Mouse (Mus musculus): ENCODE measurements around the gene Nupr1. TPM values are rescaled to one million over a fixed set of nuclear protein-coding genes. Genes with fewer than 3 reads are reported as not detected.

Gene Nupr1
- polyA plus RNA-seq, 1 experiment from 2014 or later, result 3.4 TPM

DNA sequence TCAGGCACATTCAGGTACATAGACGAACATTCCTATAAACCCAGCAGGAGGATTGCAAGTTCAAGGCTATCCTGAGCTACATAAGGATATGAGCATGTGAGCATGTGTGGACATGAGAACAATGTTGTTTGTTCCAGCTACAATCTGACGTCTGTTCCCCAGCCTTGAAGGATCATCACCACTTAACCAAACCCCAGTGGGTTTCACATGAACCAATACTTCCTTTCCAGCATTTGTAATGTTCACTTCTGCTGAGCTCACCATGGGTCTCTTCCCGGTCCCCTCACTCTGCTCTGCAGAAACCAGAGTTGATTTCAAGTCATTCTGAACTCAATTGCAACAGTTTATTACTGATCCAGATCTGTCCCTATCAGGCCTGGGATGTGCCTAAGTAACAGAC, 28.0 kb downstream of the Nupr1 start:
- H3K9me3 ChIP-seq (replicated peaks; ENCODE audit: control insufficient read depth, low read length), result no peaks in the 10 kb centered on the region
- no peak overlapping the region for H3K4me2 ChIP-seq (ENCODE audit: low read depth, low read length)
- 88% methylated on average over 3 of the region's 3 CpGs for WGBS
- H3K4me1 ChIP-seq (ENCODE audit: control insufficient read depth, insufficient read depth, low read length), result no peaks in the 10 kb centered on the region
- H3K4me3 ChIP-seq (ENCODE audit: low read depth, low read length), result no peak overlapping the region
- no peak overlapping the region for H3K9ac ChIP-seq (replicated peaks; ENCODE audit: low read length)
- no peaks in the 10 kb centered on the region for H3K36me3 ChIP-seq (replicated peaks; ENCODE audit: control insufficient read depth, insufficient read depth, low read depth, low read length)
- DNase-seq (ENCODE audit: low spot score), result no peak
- no peak for ATAC-seq (replicated peaks; ENCODE audit: insufficient number of reproducible peaks, low FRiP score, low TSS enrichment, low read depth)
- H3K27me3 ChIP-seq (ENCODE audit: control insufficient read depth, insufficient read depth, low read length), result no peaks in the 10 kb centered on the region
- H3K27ac ChIP-seq (replicated peaks; ENCODE audit: low read depth, low read length), result no peak overlapping the region

DNA sequence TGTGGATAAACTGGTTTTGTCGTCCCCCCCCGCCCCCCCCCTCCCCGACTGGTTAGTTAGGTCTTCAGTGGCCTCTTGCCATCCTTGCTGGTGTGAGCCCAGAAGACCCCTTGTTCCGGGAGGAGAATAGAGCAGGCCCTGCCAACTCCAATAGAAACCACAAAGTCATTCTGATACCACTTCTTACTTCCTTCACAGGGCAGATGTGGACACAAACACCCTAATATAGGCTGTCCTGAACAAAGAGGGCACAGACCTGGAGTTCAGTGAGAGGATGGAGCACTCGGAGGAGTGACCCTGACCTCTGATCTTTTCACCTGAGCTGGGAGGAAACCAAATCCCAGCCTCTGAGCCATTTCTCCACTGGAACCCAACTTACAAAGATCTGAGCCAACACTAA, 28.8 kb downstream of the Nupr1 start:
- 49% methylated on average over 4 of the region's 5 CpGs for WGBS
- no peak overlapping the region for H3K9ac ChIP-seq (replicated peaks; ENCODE audit: low read length)
- H3K27ac ChIP-seq (replicated peaks; ENCODE audit: low read depth, low read length), result no peak overlapping the region
- no peaks in the 10 kb centered on the region for H3K36me3 ChIP-seq (replicated peaks; ENCODE audit: control insufficient read depth, insufficient read depth, low read depth, low read length)
- no peaks in the 10 kb centered on the region for H3K9me3 ChIP-seq (replicated peaks; ENCODE audit: control insufficient read depth, low read length)
- no peak for ATAC-seq (replicated peaks; ENCODE audit: insufficient number of reproducible peaks, low FRiP score, low TSS enrichment, low read depth)
- DNase-seq (ENCODE audit: low spot score), result no peak
- H3K4me1 ChIP-seq (ENCODE audit: control insufficient read depth, insufficient read depth, low read length), result no peaks in the 10 kb centered on the region
- no peaks in the 10 kb centered on the region for H3K27me3 ChIP-seq (ENCODE audit: control insufficient read depth, insufficient read depth, low read length)
- H3K4me2 ChIP-seq (ENCODE audit: low read depth, low read length), result no peak overlapping the region
- no peak overlapping the region for H3K4me3 ChIP-seq (ENCODE audit: low read depth, low read length)

DNA sequence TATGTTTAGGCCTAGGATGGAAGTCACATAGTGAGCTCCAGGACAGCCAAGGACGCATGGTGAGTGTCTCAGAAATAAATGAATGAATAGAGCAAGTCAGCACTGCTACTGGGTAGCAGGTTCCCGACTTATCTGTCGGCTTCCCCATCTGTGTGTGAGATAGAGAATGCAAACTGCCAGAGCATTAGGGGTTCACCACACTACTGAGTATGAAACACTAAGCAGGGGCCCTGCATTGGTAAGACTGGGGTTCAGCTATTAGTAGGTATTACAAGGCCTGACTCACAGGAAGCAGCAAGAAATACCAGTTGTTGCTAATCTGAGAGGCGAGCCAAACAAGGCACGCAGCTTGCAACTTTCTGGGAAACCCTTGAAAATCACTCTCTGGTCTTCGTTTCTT, 31.7 kb downstream of the Nupr1 start:
- DNase-seq (ENCODE audit: low spot score), result no peak
- no peak for ATAC-seq (replicated peaks; ENCODE audit: insufficient number of reproducible peaks, low FRiP score, low TSS enrichment, low read depth)
- no peaks in the 10 kb centered on the region for H3K27me3 ChIP-seq (ENCODE audit: control insufficient read depth, insufficient read depth, low read length)
- H3K4me3 ChIP-seq (ENCODE audit: low read depth, low read length), result no peak overlapping the region
- H3K36me3 ChIP-seq (replicated peaks; ENCODE audit: control insufficient read depth, insufficient read depth, low read depth, low read length), result no peaks in the 10 kb centered on the region
- H3K9me3 ChIP-seq (replicated peaks; ENCODE audit: control insufficient read depth, low read length), result no peaks in the 10 kb centered on the region
- H3K9ac ChIP-seq (replicated peaks; ENCODE audit: low read length), result no peak overlapping the region
- 84% methylated on average over 6 of the region's 6 CpGs for WGBS
- H3K4me1 ChIP-seq (ENCODE audit: control insufficient read depth, insufficient read depth, low read length), result no peaks in the 10 kb centered on the region
- H3K27ac ChIP-seq (replicated peaks; ENCODE audit: low read depth, low read length), result no peak overlapping the region
- no peak overlapping the region for H3K4me2 ChIP-seq (ENCODE audit: low read depth, low read length)

DNA sequence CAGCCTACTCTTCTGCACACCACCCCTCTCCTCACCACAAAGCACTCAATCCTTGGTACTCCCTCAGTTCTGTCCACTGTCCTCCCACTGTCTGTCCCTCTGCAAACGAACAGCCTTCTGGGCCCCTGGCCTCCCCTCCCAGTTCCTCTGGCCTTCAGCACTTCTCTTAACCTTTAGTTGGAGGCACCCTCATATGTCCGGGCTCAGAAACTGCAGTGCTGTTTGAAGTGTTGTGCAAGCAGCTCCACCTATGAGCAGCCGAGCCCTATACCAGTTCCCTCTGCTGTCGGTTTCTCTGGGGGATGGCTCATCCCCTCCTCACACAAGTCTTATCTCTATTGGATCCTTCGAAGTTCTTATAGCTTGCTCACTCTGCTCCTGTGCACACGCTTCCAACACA, 34.2 kb downstream of the Nupr1 start:
- no peaks in the 10 kb centered on the region for H3K4me1 ChIP-seq (ENCODE audit: control insufficient read depth, insufficient read depth, low read length)
- H3K9ac ChIP-seq (replicated peaks; ENCODE audit: low read length), result no peak overlapping the region
- DNase-seq (ENCODE audit: low spot score) (no peak), ATAC-seq (replicated peaks; ENCODE audit: insufficient number of reproducible peaks, low FRiP score, low TSS enrichment, low read depth) (no peak)
- no peak overlapping the region for H3K4me2 ChIP-seq (ENCODE audit: low read depth, low read length)
- no peaks in the 10 kb centered on the region for H3K9me3 ChIP-seq (replicated peaks; ENCODE audit: control insufficient read depth, low read length)
- 66% methylated on average over 6 of the region's 6 CpGs for WGBS
- H3K4me3 ChIP-seq (ENCODE audit: low read depth, low read length), result no peak overlapping the region
- H3K27me3 ChIP-seq (ENCODE audit: control insufficient read depth, insufficient read depth, low read length), result no peaks in the 10 kb centered on the region
- H3K36me3 ChIP-seq (replicated peaks; ENCODE audit: control insufficient read depth, insufficient read depth, low read depth, low read length), result no peaks in the 10 kb centered on the region
- H3K27ac ChIP-seq (replicated peaks; ENCODE audit: low read depth, low read length), result no peak overlapping the region

DNA sequence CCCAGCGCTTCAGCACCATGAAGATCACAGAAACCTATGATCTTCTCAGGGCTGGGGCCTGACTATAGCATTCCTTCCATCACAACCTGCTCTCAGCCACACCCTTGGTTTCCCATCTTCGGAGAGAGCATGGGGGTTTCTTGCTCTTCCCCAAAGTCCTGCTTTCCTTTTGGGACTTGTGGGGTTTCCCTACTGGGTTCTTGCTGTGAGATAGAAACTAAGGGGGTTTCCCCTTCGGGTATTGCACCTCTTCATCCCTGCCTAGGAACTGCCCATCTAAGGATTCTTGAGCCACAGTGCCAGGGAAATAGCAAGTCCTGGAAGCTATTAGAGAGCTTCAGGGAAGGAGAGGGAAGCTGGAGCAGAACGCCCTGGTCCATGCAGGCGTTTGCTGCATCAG, 34.8 kb downstream of the Nupr1 start:
- H3K4me2 ChIP-seq (ENCODE audit: low read depth, low read length), result no peak overlapping the region
- ATAC-seq (replicated peaks; ENCODE audit: insufficient number of reproducible peaks, low FRiP score, low TSS enrichment, low read depth), result no peak
- no peaks in the 10 kb centered on the region for H3K9me3 ChIP-seq (replicated peaks; ENCODE audit: control insufficient read depth, low read length)
- H3K36me3 ChIP-seq (replicated peaks; ENCODE audit: control insufficient read depth, insufficient read depth, low read depth, low read length), result no peaks in the 10 kb centered on the region
- no peak for DNase-seq (ENCODE audit: low spot score)
- no peaks in the 10 kb centered on the region for H3K27me3 ChIP-seq (ENCODE audit: control insufficient read depth, insufficient read depth, low read length)
- no peak overlapping the region for H3K9ac ChIP-seq (replicated peaks; ENCODE audit: low read length)
- H3K27ac ChIP-seq (replicated peaks; ENCODE audit: low read depth, low read length), result no peak overlapping the region
- H3K4me1 ChIP-seq (ENCODE audit: control insufficient read depth, insufficient read depth, low read length), result no peaks in the 10 kb centered on the region
- H3K4me3 ChIP-seq (ENCODE audit: low read depth, low read length), result no peak overlapping the region
- WGBS, result 75% methylated on average over 5 of the region's 5 CpGs

DNA sequence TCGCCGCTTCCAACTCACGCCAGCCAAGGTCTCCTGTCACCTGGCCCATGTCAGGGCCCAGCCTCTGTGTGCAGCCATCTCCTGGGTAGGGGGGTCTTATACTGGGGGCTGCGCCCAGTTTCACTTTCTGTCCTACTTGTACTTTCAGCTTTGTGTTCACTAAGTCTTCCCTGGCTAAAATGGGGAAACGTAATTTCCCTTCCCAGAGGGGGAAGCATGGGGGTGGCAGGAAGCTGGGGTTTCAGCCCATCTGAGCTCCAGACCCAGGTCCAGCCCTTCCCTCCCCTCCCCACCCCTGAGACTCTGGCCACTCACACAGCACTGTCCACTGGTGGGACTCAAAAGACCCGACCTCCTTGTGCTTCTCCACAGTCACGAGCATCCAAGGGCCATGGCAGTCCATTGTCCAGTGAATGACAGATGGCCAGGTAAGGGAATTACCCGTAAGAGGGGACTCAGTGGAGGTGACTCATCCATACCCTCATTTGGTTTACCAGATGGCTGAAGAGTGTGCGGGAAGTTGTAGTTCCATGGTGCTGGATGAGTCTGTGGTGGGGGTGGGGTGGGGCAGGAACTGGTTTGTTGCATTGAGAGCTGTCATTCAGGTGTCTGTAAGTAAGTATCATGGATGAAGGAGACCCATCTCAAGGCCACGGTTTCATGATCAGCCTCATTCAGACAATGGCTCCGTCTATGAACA, 35.6 kb downstream of the Nupr1 start, which contains the start of gene Il27:
TSS of gene Il27 (minus strand) at position 80 of the 700 bp plus-strand sequence.
- no peak within 1 kb of the TSS for H3K4me3 ChIP-seq (ENCODE audit: low read depth, low read length)
- no peaks in the 10 kb centered on the region for H3K4me1 ChIP-seq (ENCODE audit: control insufficient read depth, insufficient read depth, low read length)
- no peaks in the 10 kb centered on the region for H3K9me3 ChIP-seq (replicated peaks; ENCODE audit: control insufficient read depth, low read length)
- H3K27me3 ChIP-seq (ENCODE audit: control insufficient read depth, insufficient read depth, low read length), result no peaks in the 10 kb centered on the region
- 83% methylated on average over 11 of the region's 11 CpGs for WGBS
- no peak within 1 kb of the TSS for H3K9ac ChIP-seq (replicated peaks; ENCODE audit: low read length)
- no peaks in the 10 kb centered on the region for H3K36me3 ChIP-seq (replicated peaks; ENCODE audit: control insufficient read depth, insufficient read depth, low read depth, low read length)
- no peak within 1 kb of the TSS for H3K4me2 ChIP-seq (ENCODE audit: low read depth, low read length)
- DNase-seq (ENCODE audit: low spot score), result no peak
- no peak for ATAC-seq (replicated peaks; ENCODE audit: insufficient number of reproducible peaks, low FRiP score, low TSS enrichment, low read depth)
- no peak within 1 kb of the TSS for H3K27ac ChIP-seq (replicated peaks; ENCODE audit: low read depth, low read length)

DNA sequence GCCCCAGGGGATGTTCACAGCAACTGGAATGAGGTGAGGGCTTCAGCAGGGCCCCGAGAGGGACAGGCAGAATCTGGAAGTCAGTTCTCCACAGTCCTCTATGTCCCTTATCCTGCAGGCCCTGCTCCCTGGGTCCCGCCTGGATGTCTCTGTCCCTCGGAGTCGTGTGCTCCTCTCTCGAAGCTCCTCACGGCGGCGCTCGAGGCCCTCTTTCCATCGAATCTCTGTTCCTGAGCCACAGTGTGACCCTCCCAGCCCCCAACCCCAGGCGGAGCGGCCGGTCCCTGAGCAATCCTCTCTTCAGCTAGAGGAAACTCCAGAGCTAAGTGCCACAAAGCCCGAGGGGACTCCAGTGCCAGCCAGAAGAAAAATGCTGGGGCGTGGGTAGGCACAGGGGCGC, 42.9 kb downstream of the Nupr1 start:
- Histone ChIP-seq H3K9ac (replicated peaks; ENCODE audit: low read length) (peak overlapping the region; percentile 47), H3K27ac (replicated peaks; ENCODE audit: low read depth, low read length) (no peak overlapping the region), H3K4me3 (ENCODE audit: low read depth, low read length) (peak overlapping the region; percentile 10; the same call in 1 of the 2 replicates), H3K4me1 (ENCODE audit: control insufficient read depth, insufficient read depth, low read length) (no peaks in the 10 kb centered on the region; the same call in 1 of the 2 replicates), H3K4me2 (ENCODE audit: low read depth, low read length) (peak overlapping the region; percentile 29), H3K36me3 (replicated peaks; ENCODE audit: control insufficient read depth, insufficient read depth, low read depth, low read length) (no peaks in the 10 kb centered on the region), H3K9me3 (replicated peaks; ENCODE audit: control insufficient read depth, low read length) (no peaks in the 10 kb centered on the region), H3K27me3 (ENCODE audit: control insufficient read depth, insufficient read depth, low read length) (no peaks in the 10 kb centered on the region; the same call in 1 of the 2 replicates)
- DNase-seq (ENCODE audit: low spot score) (peak; percentile 80), ATAC-seq (replicated peaks; ENCODE audit: insufficient number of reproducible peaks, low FRiP score, low TSS enrichment, low read depth) (peak; percentile 22; the same call in 1 of the 2 replicates)
- 3% methylated on average over 16 of the region's 16 CpGs for WGBS

DNA sequence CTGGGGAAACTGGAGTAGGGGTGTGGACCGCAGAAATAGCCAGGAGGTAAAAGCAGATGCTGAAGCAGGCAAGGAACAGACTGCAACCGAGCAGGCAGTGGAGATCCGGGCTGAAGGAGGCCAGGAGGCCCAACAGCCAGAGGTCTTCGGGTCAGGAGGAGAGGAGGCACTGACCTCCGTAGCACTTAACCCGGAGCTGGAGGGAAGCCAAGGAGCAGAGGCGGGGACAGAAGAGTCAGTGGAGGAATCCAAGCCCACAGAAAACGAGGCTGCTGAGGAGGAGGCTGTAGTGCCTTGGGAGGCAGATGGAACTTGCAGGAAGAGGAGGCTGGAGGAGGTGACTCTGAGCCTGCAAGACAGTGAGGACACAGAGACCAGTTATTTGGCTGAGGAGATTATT, 43.8 kb downstream of the Nupr1 start:
- no peak for ATAC-seq (replicated peaks; ENCODE audit: insufficient number of reproducible peaks, low FRiP score, low TSS enrichment, low read depth)
- 61% methylated on average over 8 of the region's 8 CpGs for WGBS
- H3K4me1 ChIP-seq (ENCODE audit: control insufficient read depth, insufficient read depth, low read length), result no peaks in the 10 kb centered on the region; the same call in 1 of the 2 replicates
- no peak overlapping the region for H3K4me2 ChIP-seq (ENCODE audit: low read depth, low read length)
- H3K4me3 ChIP-seq (ENCODE audit: low read depth, low read length), result no peak overlapping the region
- no peak overlapping the region for H3K9ac ChIP-seq (replicated peaks; ENCODE audit: low read length)
- no peaks in the 10 kb centered on the region for H3K36me3 ChIP-seq (replicated peaks; ENCODE audit: control insufficient read depth, insufficient read depth, low read depth, low read length)
- no peaks in the 10 kb centered on the region; the same call in 1 of the 2 replicates for H3K27me3 ChIP-seq (ENCODE audit: control insufficient read depth, insufficient read depth, low read length)
- H3K27ac ChIP-seq (replicated peaks; ENCODE audit: low read depth, low read length), result no peak overlapping the region
- no peak for DNase-seq (ENCODE audit: low spot score)
- H3K9me3 ChIP-seq (replicated peaks; ENCODE audit: control insufficient read depth, low read length), result no peaks in the 10 kb centered on the region

Data from embryonic facial prominence, embryonic 11.5 days (tissue).